Mouse (Mus musculus) forebrain, embryonic 15.5 days (tissue): ENCODE results near the gene Stx12. TPM values are rescaled to one million over a fixed set of nuclear protein-coding genes. Genes with fewer than 3 reads are reported as not detected.

ENCODE experiments used
- ATAC-seq: fragments of 200-750 bp; cut with Nextera tagmentation; replicated peaks from 2 replicates; pipeline ENCODE4 v1.8.0; 2017; ENCODE audit warnings: mild to moderate bottlenecking, moderate TSS enrichment, moderate library complexity
- H3K27ac ChIP-seq: fragments of 300-500 bp; sonication (generic); replicated peaks from 2 replicates; pipeline ENCODE4 v1.5.1; 2015; ENCODE audit warnings: mild to moderate bottlenecking, inconsistent platforms
- H3K27me3 ChIP-seq: fragments of 300-500 bp; sonication (generic); 2 replicates; pipeline ENCODE4 v1.6.1; 2015; ENCODE audit warnings: inconsistent platforms
- H3K36me3 ChIP-seq: fragments of 300-500 bp; sonication (generic); 2 replicates; pipeline ENCODE4 v1.6.1; 2015; ENCODE audit warnings: mild to moderate bottlenecking, inconsistent platforms
- H3K4me1 ChIP-seq: fragments of 300-500 bp; sonication (generic); 2 replicates; pipeline ENCODE4 v1.6.1; 2015; ENCODE audit warnings: inconsistent platforms
- H3K4me2 ChIP-seq: fragments of 300-500 bp; sonication (generic); replicated peaks from 2 replicates; pipeline ENCODE4 v1.6.1; 2015; ENCODE audit warnings: mild to moderate bottlenecking, inconsistent platforms
- H3K4me3 ChIP-seq: fragments of 300-500 bp; sonication (generic); 2 replicates; pipeline ENCODE4 v1.5.1; 2015; ENCODE audit warnings: mild to moderate bottlenecking, inconsistent platforms
- H3K9ac ChIP-seq: fragments of 300-500 bp; sonication (generic); replicated peaks from 2 replicates; pipeline ENCODE4 v1.6.1; 2015; ENCODE audit warnings: mild to moderate bottlenecking, inconsistent platforms
- H3K9me3 ChIP-seq: fragments of 300-500 bp; sonication (generic); 2 replicates; pipeline ENCODE4 v1.6.1; 2016; ENCODE audit warnings: inconsistent platforms
- WGBS: fragments of 180-500 bp; shearing (Covaris S2); methylation state at CpG from one replicate; pipeline ENCODE4 v1.1.7; 2015; ENCODE audit warnings: mixed read lengths; 5-methylcytosine and 5-hydroxymethylcytosine counted together
- polyA plus RNA-seq: library from polyadenylated mRNA; unstranded; fragments of >200 nt; fragmentation: Nextera tagmentation; extraction: Ambion mirVana; gene quantifications from 2 replicates; pipeline ENCODE4 v1.2.1, GENCODE M21; 2015

Stx12 gene
- polyA plus RNA-seq, 1 experiment from 2014 or later = 158 TPM

- Histone ChIP-seq H3K9me3 (no peaks in the 10 kb centered on the region), H3K4me2 (no peak overlapping the region), H3K9ac (no peak overlapping the region), H3K27me3 (no peaks in the 10 kb centered on the region), H3K4me3 (no peak overlapping the region), H3K36me3 (peaks cover 59% of the 10 kb centered on the region), H3K4me1 (no peaks in the 10 kb centered on the region), H3K27ac (no peak overlapping the region)
- 88% methylated on average over 2 of the region's 2 CpGs for WGBS
- ATAC-seq = no peak
Observed at GRCm38 (mm10) chr4:132904071-132904470, 19.8 kb upstream of the Stx12 start.

- H3K36me3 ChIP-seq = peaks cover 21% of the 10 kb centered on the region
- 92% methylated on average over 9 of the region's 9 CpGs for WGBS
- H3K4me2 ChIP-seq = no peak overlapping the region
- H3K4me1 ChIP-seq = no peaks in the 10 kb centered on the region
- no peak overlapping the region for H3K27ac ChIP-seq
- H3K9ac ChIP-seq = no peak overlapping the region
- ATAC-seq = no peak
- H3K9me3 ChIP-seq = no peaks in the 10 kb centered on the region
- no peak overlapping the region for H3K4me3 ChIP-seq
- H3K27me3 ChIP-seq = no peaks in the 10 kb centered on the region
Observed at GRCm38 (mm10) chr4:132898197-132898596, 13.9 kb upstream of the Stx12 start.

DNA sequence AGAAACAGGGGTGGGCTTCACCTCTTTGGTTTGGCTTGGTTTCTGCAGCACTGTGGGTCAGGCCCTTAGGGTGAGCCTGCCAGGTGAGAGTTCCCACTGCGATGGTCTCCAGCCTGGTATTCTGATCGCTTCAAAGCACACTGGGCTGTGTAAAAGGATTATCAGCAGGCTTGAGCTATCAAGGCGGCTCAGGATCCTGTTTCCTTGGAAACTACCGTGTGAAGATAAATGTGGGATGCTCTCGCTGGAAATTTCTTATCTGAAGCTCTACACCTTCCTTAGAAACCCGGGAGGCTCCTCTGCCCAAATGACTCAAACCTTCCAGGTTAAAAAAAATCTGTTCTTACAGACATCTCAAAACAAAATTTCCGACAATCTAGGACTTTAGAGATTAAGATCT is 10.1 kb upstream of the Stx12 start:
- no peak overlapping the region for H3K4me2 ChIP-seq
- H3K27me3 ChIP-seq = no peaks in the 10 kb centered on the region
- H3K9me3 ChIP-seq = no peaks in the 10 kb centered on the region
- WGBS = 6% methylated on average over 7 of the region's 7 CpGs
- H3K4me3 ChIP-seq = no peak overlapping the region
- no peak overlapping the region for H3K27ac ChIP-seq
- ATAC-seq = no peak
- H3K36me3 ChIP-seq = no peaks in the 10 kb centered on the region
- H3K4me1 ChIP-seq = no peaks in the 10 kb centered on the region
- H3K9ac ChIP-seq = no peak overlapping the region

- peak overlapping the region; percentile 74 for H3K4me2 ChIP-seq
- WGBS = 10% methylated on average over 9 of the region's 9 CpGs
- peak overlapping the region; percentile 90 for H3K4me3 ChIP-seq
- peak overlapping the region; percentile 86 for H3K9ac ChIP-seq
- peaks cover 36% of the 10 kb centered on the region for H3K4me1 ChIP-seq
- ATAC-seq = peak; percentile 36; the same call in 1 of the 2 replicates
- H3K27me3 ChIP-seq = no peaks in the 10 kb centered on the region
- peaks cover 3% of the 10 kb centered on the region; the same call in 1 of the 2 replicates for H3K36me3 ChIP-seq
- H3K9me3 ChIP-seq = no peaks in the 10 kb centered on the region
- peak overlapping the region; percentile 61 for H3K27ac ChIP-seq
Observed at GRCm38 (mm10) chr4:132884844-132885374, 600 bp upstream of the Stx12 start.

DNA sequence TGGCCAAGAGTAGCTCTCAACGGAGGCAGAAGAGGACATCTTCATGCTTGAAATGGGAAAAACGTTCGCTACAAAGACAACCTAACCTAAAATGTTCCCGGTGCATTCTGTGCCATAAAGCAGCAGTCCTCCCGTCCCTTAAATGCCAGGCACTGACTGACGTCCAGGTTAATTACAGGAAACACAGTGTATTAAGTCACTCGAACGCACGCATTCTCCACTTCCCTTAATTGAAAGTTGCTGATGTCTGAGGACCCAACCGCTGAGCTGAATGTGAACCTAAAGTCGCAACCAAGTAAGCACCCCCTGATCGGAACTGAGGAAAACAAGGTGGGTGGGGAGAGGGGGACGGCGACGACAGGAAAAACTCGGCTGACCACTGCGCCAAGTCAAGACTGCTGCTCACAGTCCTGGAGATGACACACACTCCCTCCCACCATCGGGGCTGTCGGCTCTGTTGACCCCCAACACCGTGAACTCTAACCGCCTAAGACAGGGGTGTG is 697 bp downstream of the Stx12 start:
- Histone ChIP-seq H3K9ac (peak overlapping the region; percentile 86), H3K9me3 (no peaks in the 10 kb centered on the region), H3K36me3 (peaks cover 3% of the 10 kb centered on the region; the same call in 1 of the 2 replicates), H3K4me2 (peak overlapping the region; percentile 74), H3K4me3 (peak overlapping the region; percentile 90), H3K27me3 (no peaks in the 10 kb centered on the region), H3K4me1 (peaks cover 36% of the 10 kb centered on the region), H3K27ac (peak overlapping the region; percentile 61)
- whole genome bisulfite sequencing = 3% methylated on average over 21 of the region's 21 CpGs
- ATAC-seq = no peak

GRCm38 (mm10) chr4:132874363-132875097 is 9.8 kb downstream of the Stx12 start:
- no peak overlapping the region for H3K4me3 ChIP-seq
- H3K4me1 ChIP-seq = no peaks in the 10 kb centered on the region
- WGBS = 88% methylated on average over 7 of the region's 7 CpGs
- H3K4me2 ChIP-seq = no peak overlapping the region
- H3K27me3 ChIP-seq = no peaks in the 10 kb centered on the region
- H3K27ac ChIP-seq = no peak overlapping the region
- no peaks in the 10 kb centered on the region for H3K9me3 ChIP-seq
- H3K9ac ChIP-seq = no peak overlapping the region
- H3K36me3 ChIP-seq = peaks cover 16% of the 10 kb centered on the region
- no peak for ATAC-seq

GRCm38 (mm10) chr4:132873481-132874362 is 10.6 kb downstream of the Stx12 start:
- Histone ChIP-seq H3K36me3 (peaks cover 22% of the 10 kb centered on the region), H3K27ac (no peak overlapping the region), H3K4me3 (no peak overlapping the region), H3K9ac (no peak overlapping the region), H3K9me3 (no peaks in the 10 kb centered on the region), H3K4me1 (no peaks in the 10 kb centered on the region), H3K27me3 (no peaks in the 10 kb centered on the region), H3K4me2 (no peak overlapping the region)
- ATAC-seq = no peak
- 91% methylated on average over 11 of the region's 11 CpGs for WGBS

DNA sequence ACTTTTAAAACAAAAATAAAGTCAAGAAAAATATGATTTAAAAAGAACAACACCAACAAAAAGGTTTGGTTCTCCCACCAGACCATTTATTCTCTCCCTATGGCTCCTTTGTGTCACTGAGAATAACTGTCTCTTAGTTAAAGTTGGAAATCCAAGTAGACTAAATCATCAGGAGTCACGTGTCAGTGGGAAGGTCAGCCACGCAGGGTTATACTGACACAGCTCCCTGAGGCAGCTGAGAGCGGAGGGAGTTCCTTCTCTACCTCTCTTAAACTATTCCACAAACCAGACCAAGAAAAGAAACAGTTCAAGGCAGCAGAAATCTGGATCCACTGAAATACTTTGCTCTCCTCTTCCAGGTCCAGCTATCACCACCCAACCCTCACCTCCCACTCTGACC is 13.2 kb downstream of the Stx12 start:
- Histone ChIP-seq H3K4me1 (no peaks in the 10 kb centered on the region), H3K9me3 (no peaks in the 10 kb centered on the region), H3K27ac (no peak overlapping the region), H3K27me3 (no peaks in the 10 kb centered on the region), H3K4me3 (no peak overlapping the region), H3K4me2 (no peak overlapping the region), H3K36me3 (peaks cover 47% of the 10 kb centered on the region), H3K9ac (no peak overlapping the region)
- ATAC-seq = no peak
- WGBS = 100% methylated on average over 3 of the region's 3 CpGs

DNA sequence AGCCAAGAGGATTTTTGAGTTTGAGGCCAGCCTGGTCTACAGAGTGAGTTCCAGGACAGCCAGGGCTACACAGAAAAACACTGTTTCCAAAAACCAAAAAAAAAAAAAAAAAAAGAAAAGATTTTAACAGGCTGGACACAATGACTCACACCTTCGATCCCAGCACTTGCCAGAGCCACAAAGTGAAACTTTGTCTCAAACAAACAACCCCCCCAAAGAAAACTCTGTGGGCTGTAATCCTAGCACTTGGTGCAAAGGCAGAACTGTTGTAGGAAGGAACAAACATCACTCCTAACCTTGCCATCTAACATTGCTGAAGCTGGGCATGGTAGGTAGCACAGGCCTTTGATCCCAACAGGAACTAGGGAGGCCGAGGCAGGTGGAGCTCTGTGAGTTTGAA is 19.5 kb downstream of the Stx12 start:
- Histone ChIP-seq H3K36me3 (peaks cover 78% of the 10 kb centered on the region), H3K27me3 (no peaks in the 10 kb centered on the region), H3K4me3 (no peak overlapping the region), H3K27ac (no peak overlapping the region), H3K9ac (no peak overlapping the region), H3K4me2 (no peak overlapping the region), H3K4me1 (no peaks in the 10 kb centered on the region), H3K9me3 (no peaks in the 10 kb centered on the region)
- no peak for ATAC-seq
- 88% methylated on average over 2 of the region's 2 CpGs for WGBS

DNA sequence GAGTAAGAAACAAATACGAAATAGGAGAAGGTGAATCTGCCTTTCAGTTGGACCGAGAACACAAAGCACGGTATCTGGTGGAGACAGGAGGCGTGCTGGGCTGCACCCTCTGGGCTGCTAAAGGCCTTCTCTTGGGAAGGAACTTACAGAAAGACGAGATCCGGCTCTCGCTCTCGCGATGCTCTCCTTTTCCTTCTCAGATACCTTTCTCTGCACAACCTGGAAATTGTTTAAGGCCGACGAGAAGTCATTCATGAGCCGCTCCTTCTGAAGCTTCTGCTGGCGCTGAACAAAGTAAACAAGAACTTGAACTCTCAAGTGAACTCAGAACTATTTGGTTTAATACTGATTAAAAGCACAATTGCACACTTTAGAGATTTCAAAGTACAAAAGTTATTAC is 21.3 kb downstream of the Stx12 start:
- Histone ChIP-seq H3K36me3 (peaks cover 76% of the 10 kb centered on the region), H3K27me3 (no peaks in the 10 kb centered on the region), H3K9me3 (no peaks in the 10 kb centered on the region), H3K4me1 (no peaks in the 10 kb centered on the region), H3K27ac (no peak overlapping the region), H3K9ac (no peak overlapping the region), H3K4me3 (no peak overlapping the region), H3K4me2 (no peak overlapping the region)
- WGBS = 88% methylated on average over 13 of the region's 13 CpGs
- ATAC-seq = no peak

- Histone ChIP-seq H3K9me3 (no peaks in the 10 kb centered on the region), H3K4me3 (no peak overlapping the region), H3K36me3 (peaks cover 78% of the 10 kb centered on the region), H3K4me2 (no peak overlapping the region), H3K9ac (no peak overlapping the region), H3K27ac (no peak overlapping the region), H3K4me1 (no peaks in the 10 kb centered on the region), H3K27me3 (no peaks in the 10 kb centered on the region)
- no peak for ATAC-seq
- WGBS = 95% methylated on average over 1 of the region's 1 CpGs
Observed at GRCm38 (mm10) chr4:132860880-132861279, 23.4 kb downstream of the Stx12 start.

- Histone ChIP-seq H3K9ac (peak overlapping the region; percentile 88), H3K9me3 (no peaks in the 10 kb centered on the region), H3K4me3 (peak overlapping the region; percentile 85), H3K27ac (peak overlapping the region; percentile 89), H3K36me3 (peaks cover 19% of the 10 kb centered on the region), H3K27me3 (no peaks in the 10 kb centered on the region), H3K4me1 (peaks cover 21% of the 10 kb centered on the region), H3K4me2 (peak overlapping the region; percentile 71)
- ATAC-seq = no peak
- 89% methylated on average over 1 of the region's 1 CpGs for WGBS
Observed at GRCm38 (mm10) chr4:132843705-132844071, 40.6 kb downstream of the Stx12 start.
